Mouse (Mus musculus): ENCODE measurements at regions not wholly inside any gene's neighbourhood (a gene's known extent, or its start where the extent isn't known, plus 50 kb on each side); places are given as distances from the start of the nearest gene placed in this dataset.

DNA sequence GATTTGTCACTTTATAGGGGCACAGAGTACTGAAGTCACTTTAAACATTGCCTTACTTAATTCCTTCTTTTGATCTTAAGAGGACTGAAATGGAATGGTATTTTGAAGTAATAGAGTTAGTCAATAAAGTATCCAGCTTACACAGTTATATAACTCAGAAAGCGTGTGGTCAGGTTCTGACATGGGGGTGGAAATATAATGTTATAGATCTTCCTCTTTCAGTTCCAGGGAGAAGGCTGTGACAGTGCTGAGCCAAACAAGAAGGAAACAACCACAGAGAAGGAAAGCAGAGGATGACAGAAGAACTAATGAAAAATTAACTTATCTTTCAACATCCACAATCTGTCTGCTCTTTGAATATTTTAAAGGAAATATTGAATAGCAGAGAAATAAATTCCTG, 399.4 kb upstream of the Atp2b1 start:
- 97% methylated on average over 1 of the region's 1 CpGs for WGBS
- no peaks in the 10 kb centered on the region for H3K4me1 ChIP-seq (ENCODE audit: control insufficient read depth, insufficient read depth, low read length)
- H3K27ac ChIP-seq (ENCODE audit: insufficient read depth, low read length), result no peak overlapping the region
- TF ChIP-seq CTCF (IDR thresholded peaks at IDR 0.05; ENCODE audit: borderline replicate concordance, insufficient read depth, low read depth, low read length) (no peak), POLR2A (IDR thresholded peaks at IDR 0.05; ENCODE audit: borderline replicate concordance, insufficient read depth, low read length) (no peak)
- no peak overlapping the region for H3K4me3 ChIP-seq (replicated peaks; ENCODE audit: insufficient read depth, low read depth, low read length)
- no peaks in the 10 kb centered on the region for H3K27me3 ChIP-seq (ENCODE audit: control insufficient read depth, insufficient read depth, low read length)
- no peak for DNase-seq

DNA sequence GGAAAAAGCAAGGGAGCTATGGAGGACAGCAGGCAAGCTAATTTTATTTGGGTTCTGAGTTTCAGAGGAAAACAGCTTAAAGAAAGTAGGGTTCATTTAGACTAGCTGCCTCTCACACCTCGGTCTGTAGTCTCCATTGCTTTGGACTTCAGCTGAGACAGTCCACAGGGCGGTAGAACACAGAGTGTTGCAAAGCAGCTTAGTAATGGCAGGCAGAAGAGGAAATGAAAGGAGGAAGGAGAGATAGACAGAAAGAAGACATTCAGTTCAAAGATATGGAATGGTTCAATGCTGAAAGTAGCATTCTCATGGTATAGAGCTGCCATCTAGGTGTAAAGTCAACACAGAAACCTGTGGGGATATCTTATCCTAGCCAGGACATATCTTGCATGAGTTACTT, 396.6 kb upstream of the Atp2b1 start:
- Histone ChIP-seq H3K27me3 (ENCODE audit: control insufficient read depth, insufficient read depth, low read length) (no peaks in the 10 kb centered on the region), H3K4me1 (ENCODE audit: control insufficient read depth, insufficient read depth, low read length) (no peaks in the 10 kb centered on the region), H3K27ac (ENCODE audit: insufficient read depth, low read length) (no peak overlapping the region), H3K4me3 (replicated peaks; ENCODE audit: insufficient read depth, low read depth, low read length) (no peak overlapping the region)
- TF ChIP-seq POLR2A (IDR thresholded peaks at IDR 0.05; ENCODE audit: borderline replicate concordance, insufficient read depth, low read length), result no peak
- no peak for TF ChIP-seq CTCF (IDR thresholded peaks at IDR 0.05; ENCODE audit: borderline replicate concordance, insufficient read depth, low read depth, low read length)
- 98% methylated on average over 2 of the region's 2 CpGs for WGBS
- DNase-seq, result no peak

- TF ChIP-seq POLR2A (IDR thresholded peaks at IDR 0.05; ENCODE audit: borderline replicate concordance, insufficient read depth, low read length) (no peak), CTCF (IDR thresholded peaks at IDR 0.05; ENCODE audit: borderline replicate concordance, insufficient read depth, low read depth, low read length) (no peak)
- Histone ChIP-seq H3K27me3 (ENCODE audit: control insufficient read depth, insufficient read depth, low read length) (no peaks in the 10 kb centered on the region), H3K4me1 (ENCODE audit: control insufficient read depth, insufficient read depth, low read length) (no peaks in the 10 kb centered on the region), H3K27ac (ENCODE audit: insufficient read depth, low read length) (no peak overlapping the region), H3K4me3 (replicated peaks; ENCODE audit: insufficient read depth, low read depth, low read length) (no peak overlapping the region)
- WGBS, result 62% methylated on average over 4 of the region's 4 CpGs
- no peak for DNase-seq
These were observed 384.6 kb upstream of the Atp2b1 start for GRCm38 (mm10) chr10:98529565-98529964.

- Histone ChIP-seq H3K27ac (ENCODE audit: insufficient read depth, low read length) (no peak overlapping the region), H3K27me3 (ENCODE audit: control insufficient read depth, insufficient read depth, low read length) (no peaks in the 10 kb centered on the region), H3K4me1 (ENCODE audit: control insufficient read depth, insufficient read depth, low read length) (no peaks in the 10 kb centered on the region), H3K4me3 (replicated peaks; ENCODE audit: insufficient read depth, low read depth, low read length) (no peak overlapping the region)
- DNase-seq, result peak in 1 of 2 experiments; percentile 54
- TF ChIP-seq CTCF (IDR thresholded peaks at IDR 0.05; ENCODE audit: borderline replicate concordance, insufficient read depth, low read depth, low read length) (no peak), POLR2A (IDR thresholded peaks at IDR 0.05; ENCODE audit: borderline replicate concordance, insufficient read depth, low read length) (no peak)
- 75% methylated on average over 4 of the region's 4 CpGs for WGBS
These were observed 382.8 kb upstream of the Atp2b1 start for GRCm38 (mm10) chr10:98531425-98531824.

- no peak overlapping the region for H3K27ac ChIP-seq (ENCODE audit: insufficient read depth, low read length)
- WGBS, result 95% methylated on average over 1 of the region's 1 CpGs
- H3K27me3 ChIP-seq (ENCODE audit: control insufficient read depth, insufficient read depth, low read length), result no peaks in the 10 kb centered on the region
- peaks cover 13% of the 10 kb centered on the region; the same call in 1 of the 2 replicates for H3K4me1 ChIP-seq (ENCODE audit: control insufficient read depth, insufficient read depth, low read length)
- no peak for TF ChIP-seq POLR2A (IDR thresholded peaks at IDR 0.05; ENCODE audit: borderline replicate concordance, insufficient read depth, low read length)
- TF ChIP-seq CTCF (IDR thresholded peaks at IDR 0.05; ENCODE audit: borderline replicate concordance, insufficient read depth, low read depth, low read length), result no peak
- H3K4me3 ChIP-seq (replicated peaks; ENCODE audit: insufficient read depth, low read depth, low read length), result no peak overlapping the region
- no peak for DNase-seq
These were observed 375.5 kb upstream of the Atp2b1 start for GRCm38 (mm10) chr10:98538706-98539105.

DNA sequence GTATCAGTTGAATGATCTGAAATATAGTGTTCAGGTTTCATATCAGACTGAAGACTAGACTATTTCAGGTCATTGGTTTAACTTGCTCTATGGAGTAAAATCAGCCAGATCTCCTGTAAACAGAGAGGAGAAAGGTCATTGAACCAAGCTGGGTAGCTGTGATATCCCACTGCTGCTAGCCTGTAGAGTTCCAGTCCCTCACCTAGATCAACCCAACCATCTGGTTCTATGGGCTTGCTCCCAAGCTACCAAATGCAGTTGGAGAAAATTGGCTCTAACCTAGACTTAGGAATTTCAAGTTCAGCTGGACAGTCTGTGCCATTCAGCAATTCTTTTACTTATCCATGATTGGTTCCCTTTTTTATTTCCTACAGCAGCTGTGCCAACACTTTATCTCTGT, 373.1 kb upstream of the Atp2b1 start:
- no peaks in the 10 kb centered on the region for H3K27me3 ChIP-seq (ENCODE audit: control insufficient read depth, insufficient read depth, low read length)
- TF ChIP-seq CTCF (IDR thresholded peaks at IDR 0.05; ENCODE audit: borderline replicate concordance, insufficient read depth, low read depth, low read length), result no peak
- TF ChIP-seq POLR2A (IDR thresholded peaks at IDR 0.05; ENCODE audit: borderline replicate concordance, insufficient read depth, low read length), result no peak

GRCm38 (mm10) chr10:98542072-98542471, 372.1 kb upstream of the Atp2b1 start:
- no peak for DNase-seq
- TF ChIP-seq CTCF (IDR thresholded peaks at IDR 0.05; ENCODE audit: borderline replicate concordance, insufficient read depth, low read depth, low read length) (no peak), POLR2A (IDR thresholded peaks at IDR 0.05; ENCODE audit: borderline replicate concordance, insufficient read depth, low read length) (no peak)
- 99% methylated on average over 2 of the region's 2 CpGs for WGBS
- Histone ChIP-seq H3K4me3 (replicated peaks; ENCODE audit: insufficient read depth, low read depth, low read length) (no peak overlapping the region), H3K27ac (ENCODE audit: insufficient read depth, low read length) (no peak overlapping the region), H3K27me3 (ENCODE audit: control insufficient read depth, insufficient read depth, low read length) (no peaks in the 10 kb centered on the region), H3K4me1 (ENCODE audit: control insufficient read depth, insufficient read depth, low read length) (peaks cover 13% of the 10 kb centered on the region; the same call in 1 of the 2 replicates)

More for the DNA sequence above, 373.1 kb upstream of the Atp2b1 start:
- peak overlapping the region; percentile 19; the same call in 1 of the 2 replicates for H3K27ac ChIP-seq (ENCODE audit: insufficient read depth, low read length)
- peaks cover 13% of the 10 kb centered on the region; the same call in 1 of the 2 replicates for H3K4me1 ChIP-seq (ENCODE audit: control insufficient read depth, insufficient read depth, low read length)
- no peak overlapping the region for H3K4me3 ChIP-seq (replicated peaks; ENCODE audit: insufficient read depth, low read depth, low read length)
- DNase-seq, result peak; percentile 83 to 95

DNA sequence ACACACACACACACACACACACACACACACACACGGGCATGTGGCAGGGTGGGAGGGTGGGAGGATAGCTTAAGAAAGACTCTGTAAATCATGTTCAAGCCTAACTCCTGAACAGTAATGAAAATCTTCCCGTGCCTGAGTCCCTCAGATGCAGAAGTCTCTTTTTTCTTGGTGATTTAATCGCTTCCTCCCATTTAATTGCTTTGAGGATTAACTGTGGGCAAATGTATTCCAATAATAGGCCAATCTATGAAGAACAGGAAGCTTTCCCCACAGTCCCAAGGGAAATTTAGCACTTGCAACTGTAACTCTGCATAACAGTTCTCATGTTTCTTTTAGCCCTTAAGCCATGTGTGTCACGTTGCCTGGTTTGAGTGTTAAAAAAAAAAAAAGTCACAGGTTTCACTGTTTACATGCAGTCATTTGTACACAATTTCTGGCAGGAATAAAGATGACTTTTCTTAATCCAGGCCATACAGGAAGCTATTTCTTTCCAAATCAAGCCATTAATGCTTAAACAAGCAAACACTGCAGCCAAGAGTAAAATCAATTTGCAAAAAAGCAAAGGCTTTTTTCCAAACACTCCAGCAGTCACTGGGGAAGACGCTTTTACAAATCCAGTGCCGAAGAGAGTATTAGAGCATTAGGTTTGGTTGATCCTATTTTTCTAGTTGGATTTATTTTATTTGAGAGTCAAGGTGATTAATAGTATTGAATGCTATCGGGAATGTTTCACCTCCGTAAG, 370.8 kb upstream of the Atp2b1 start:
- DNase-seq, result no peak
- WGBS, result 49% methylated on average over 8 of the region's 8 CpGs
- Histone ChIP-seq H3K4me3 (replicated peaks; ENCODE audit: insufficient read depth, low read depth, low read length) (no peak overlapping the region), H3K27me3 (ENCODE audit: control insufficient read depth, insufficient read depth, low read length) (no peaks in the 10 kb centered on the region), H3K27ac (ENCODE audit: insufficient read depth, low read length) (no peak overlapping the region), H3K4me1 (ENCODE audit: control insufficient read depth, insufficient read depth, low read length) (peaks cover 13% of the 10 kb centered on the region; the same call in 1 of the 2 replicates)
- TF ChIP-seq CTCF (IDR thresholded peaks at IDR 0.05; ENCODE audit: borderline replicate concordance, insufficient read depth, low read depth, low read length) (no peak), POLR2A (IDR thresholded peaks at IDR 0.05; ENCODE audit: borderline replicate concordance, insufficient read depth, low read length) (no peak)

Data from cerebellum, adult 2 months (tissue).